Mouse (Mus musculus): ENCODE measurements at regions not wholly inside any gene's neighbourhood (a gene's known extent, or its start where the extent isn't known, plus 50 kb on each side); places are given as distances from the start of the nearest gene placed in this dataset.

DNA sequence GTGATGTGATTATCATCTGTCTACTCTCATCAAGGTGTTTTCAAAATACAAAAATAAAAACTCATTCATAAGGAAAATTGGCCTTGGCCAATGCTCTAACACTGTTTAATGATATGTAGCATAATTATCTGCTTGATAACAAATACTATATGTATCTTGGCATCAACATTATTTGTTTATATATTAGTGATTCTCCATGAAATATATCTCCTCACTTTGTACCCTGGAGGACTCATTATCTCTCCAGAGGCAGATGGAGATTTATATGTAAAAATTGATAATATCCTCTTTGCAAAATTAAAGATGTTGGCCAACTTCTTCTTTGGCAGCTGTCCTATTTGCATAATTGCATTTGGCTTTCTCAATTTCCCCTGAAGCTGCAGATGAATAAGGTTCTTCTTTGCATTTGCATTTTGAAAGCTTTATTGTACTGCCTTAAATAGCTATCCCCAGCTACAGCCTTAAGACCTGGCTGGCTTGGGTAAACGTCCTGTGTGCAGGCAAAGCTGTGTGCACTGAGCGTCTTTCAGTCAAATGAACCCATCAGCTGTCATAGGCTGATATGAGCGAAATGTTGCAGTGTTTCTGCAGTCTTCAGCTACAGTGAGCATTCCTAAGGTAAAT is 124.7 kb upstream of the Otogl start:
- ATAC-seq (replicated peaks; ENCODE audit: poor library complexity) = peak; percentile 38

DNA sequence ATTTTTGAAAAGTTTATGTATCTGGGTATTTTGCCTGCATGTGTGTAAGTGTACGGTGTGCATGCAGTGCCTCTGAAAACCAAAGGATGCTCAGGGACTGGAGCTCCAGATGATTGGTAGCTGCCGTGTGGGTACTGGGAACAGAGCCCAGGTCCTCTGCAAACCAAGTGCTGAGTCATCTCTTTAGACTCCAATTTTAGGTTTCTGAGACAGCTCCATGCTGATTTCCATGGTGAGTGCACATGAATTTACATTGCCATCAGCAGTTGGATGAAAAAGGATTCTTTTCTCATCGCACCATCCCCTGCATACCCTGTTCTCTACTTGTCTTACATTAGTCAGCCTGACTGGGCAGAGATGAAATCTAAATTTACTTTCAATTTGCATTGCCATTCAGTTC is 122.1 kb upstream of the Otogl start:
- no peak for ATAC-seq (replicated peaks; ENCODE audit: poor library complexity)

- peak; percentile 66 for ATAC-seq (replicated peaks; ENCODE audit: poor library complexity)
Observed at GRCm38 (mm10) chr10:108033317-108033795, 121.4 kb upstream of the Otogl start.

- peak; percentile 95 for ATAC-seq (replicated peaks; ENCODE audit: poor library complexity)
Observed at GRCm38 (mm10) chr10:108027506-108027905, 115.6 kb upstream of the Otogl start.

- ATAC-seq (replicated peaks; ENCODE audit: poor library complexity) = no peak
Observed at GRCm38 (mm10) chr10:108024227-108024626, 112.3 kb upstream of the Otogl start.

- ATAC-seq (replicated peaks; ENCODE audit: poor library complexity) = no peak
Observed at GRCm38 (mm10) chr10:108016552-108016951, 104.6 kb upstream of the Otogl start.

DNA sequence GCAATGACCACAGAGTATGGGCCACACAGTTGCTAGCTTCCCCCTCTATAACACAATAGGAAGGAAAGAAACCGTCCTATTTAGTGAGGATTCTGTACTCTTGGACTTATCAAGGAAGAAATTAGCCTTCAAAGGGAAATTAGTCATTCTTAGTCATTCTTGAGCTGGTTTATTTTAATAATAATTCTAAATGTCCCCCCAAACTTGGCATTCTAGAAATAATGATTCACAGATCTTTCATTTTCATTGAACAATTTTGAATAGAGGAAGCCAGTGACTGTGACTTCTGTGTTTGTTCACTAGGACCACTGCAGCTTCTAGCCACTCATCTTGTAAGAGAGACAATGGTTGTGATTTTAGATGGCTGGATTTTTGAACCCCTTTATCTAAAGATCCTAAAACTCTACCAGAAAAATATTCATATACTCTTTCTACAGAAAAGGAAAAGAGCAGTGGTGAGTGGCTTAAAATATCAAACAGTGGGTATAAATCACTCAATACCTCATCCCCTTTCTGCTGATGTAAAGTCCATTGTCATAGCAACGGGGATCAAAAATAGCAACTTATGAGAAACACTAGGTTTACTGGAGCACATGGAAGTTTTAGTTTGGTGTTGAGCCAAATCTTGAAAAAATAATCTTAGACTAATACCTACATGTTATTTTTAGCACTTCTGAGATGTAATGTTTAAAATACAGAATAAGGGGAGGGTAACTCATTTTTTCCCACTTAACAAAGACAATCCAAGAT is 83.1 kb upstream of the Otogl start:
- ATAC-seq (replicated peaks; ENCODE audit: poor library complexity) = no peak

DNA sequence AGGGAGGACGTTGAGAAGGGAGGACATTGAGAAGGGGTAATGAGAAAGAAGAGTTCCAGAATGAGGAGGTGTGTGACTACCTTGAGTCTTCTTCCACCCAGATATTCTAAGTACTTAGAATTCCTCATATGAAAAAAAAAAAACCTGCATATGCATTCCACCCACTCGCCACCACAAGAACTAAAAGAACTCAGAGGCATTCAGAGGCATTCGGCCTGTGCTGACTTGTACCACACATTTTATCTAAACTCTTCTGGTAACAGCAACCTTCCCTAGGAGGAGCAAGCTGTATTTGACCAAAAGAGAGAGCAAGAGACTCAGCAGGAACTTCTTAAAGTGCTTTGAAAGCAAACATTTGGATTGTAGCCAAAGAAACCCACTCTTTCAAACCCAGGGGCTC is 80.7 kb upstream of the Otogl start:
- ATAC-seq (replicated peaks; ENCODE audit: poor library complexity) = no peak

- no peak for ATAC-seq (replicated peaks; ENCODE audit: poor library complexity)
Observed at GRCm38 (mm10) chr10:107990557-107990956, 78.6 kb upstream of the Otogl start.

- peak; percentile 84 for ATAC-seq (replicated peaks; ENCODE audit: poor library complexity)
Observed at GRCm38 (mm10) chr10:107989913-107990312, 78.0 kb upstream of the Otogl start.

DNA sequence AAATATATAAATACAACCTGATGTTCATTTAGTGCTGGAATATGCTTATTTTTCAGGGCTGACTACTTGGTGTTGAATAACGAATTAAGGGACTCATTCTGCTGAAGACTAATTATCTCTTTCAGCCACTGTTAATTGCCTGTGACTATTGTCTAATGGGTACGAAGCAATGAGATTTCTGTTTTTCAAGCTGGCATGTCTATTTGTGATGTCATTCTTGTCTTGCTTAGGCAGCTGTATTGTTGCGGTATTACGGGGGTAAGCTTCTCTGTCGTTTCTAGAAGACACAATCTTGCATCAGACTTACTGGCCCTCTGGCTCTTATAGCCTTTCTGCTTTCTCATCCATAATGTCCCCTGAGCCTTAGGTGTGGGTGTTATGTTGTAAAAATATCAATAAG is 70.7 kb upstream of the Otogl start:
- no peak for ATAC-seq (replicated peaks; ENCODE audit: poor library complexity)

DNA sequence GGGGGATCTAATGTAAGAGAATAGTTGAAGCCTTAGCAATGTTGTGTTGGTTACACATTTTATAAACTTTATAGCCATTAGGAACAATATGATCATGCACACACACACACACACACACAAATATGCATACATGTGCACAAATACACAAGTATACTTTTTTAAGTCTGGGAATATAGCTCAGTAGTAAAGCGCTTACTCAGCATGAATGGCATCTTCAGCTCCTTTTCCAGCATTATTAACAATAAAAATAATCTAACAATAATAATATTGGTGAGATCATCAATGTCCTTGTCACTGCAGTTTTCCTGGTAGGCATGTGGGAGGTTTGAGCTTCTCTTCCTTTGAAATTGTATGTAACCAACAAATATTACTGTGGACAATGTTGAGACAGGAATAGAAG is 70.1 kb upstream of the Otogl start:
- ATAC-seq (replicated peaks; ENCODE audit: poor library complexity) = no peak

- ATAC-seq (replicated peaks; ENCODE audit: poor library complexity) = no peak
Observed at GRCm38 (mm10) chr10:107976392-107976965, 64.5 kb upstream of the Otogl start.

GRCm38 (mm10) chr10:107971748-107972147 is 59.8 kb upstream of the Otogl start:
- ATAC-seq (replicated peaks; ENCODE audit: poor library complexity) = no peak

DNA sequence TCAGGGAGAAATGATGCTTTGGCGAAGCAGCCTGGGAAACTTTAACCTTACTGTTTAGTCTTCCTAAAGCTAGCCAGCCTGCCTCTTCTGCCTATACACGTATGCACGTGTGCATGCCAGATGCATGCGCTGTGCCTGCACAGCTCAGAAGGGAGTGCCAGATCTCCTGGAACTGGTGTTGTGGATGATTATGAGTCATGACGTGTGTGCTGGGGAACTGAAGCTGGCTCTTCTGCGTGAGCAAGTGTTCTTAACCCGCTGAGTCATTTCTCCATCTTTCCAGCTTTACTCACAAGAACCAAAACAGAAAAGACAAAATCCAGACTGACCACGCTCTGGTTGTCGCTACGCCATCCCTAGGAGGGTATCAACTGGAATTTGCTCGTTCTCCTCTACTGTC is 55.1 kb upstream of the Otogl start:
- ATAC-seq (replicated peaks; ENCODE audit: poor library complexity) = 0 out of 2 replicates have a peak, but pooled peaks have one; percentile 27

DNA sequence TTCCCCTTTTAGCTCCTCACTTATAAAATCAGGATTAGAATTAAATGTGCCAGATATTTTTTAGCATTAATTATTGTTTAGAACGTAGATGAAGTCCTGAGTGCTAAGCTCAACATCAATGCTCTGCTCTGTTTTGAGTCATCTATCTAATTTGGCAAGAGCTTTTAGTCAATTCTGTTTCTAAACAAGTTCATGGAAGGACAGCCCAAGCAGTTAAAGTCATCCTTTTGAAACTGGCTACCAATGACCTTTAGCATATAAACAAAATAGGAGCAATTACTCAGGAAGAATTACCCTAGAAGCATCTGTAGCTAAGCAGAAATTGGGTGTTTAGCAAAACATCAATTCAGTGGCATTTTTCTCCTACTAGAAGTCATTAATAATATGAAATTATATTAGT is 52.1 kb upstream of the Otogl start:
- no peak for ATAC-seq (replicated peaks; ENCODE audit: poor library complexity)

DNA sequence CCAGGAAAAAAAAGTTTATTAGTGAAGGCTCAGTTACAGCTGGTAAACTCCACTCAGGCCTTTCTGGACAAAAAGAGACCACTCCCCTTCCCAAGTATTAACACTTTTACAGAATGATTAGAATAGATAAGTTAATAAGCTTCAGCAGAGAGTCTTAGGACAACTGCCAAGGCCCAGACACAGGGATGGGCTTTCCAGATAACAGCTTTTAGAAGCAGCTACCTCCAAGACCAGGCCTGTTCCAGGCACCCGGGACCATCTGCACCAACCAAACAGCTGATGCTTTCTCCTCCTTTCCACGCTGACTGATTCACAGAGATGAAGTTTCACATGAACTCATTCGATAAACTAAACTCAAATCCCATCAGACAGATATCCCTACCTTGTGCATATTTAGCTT is 50.2 kb upstream of the Otogl start:
- peak; percentile 95 for ATAC-seq (replicated peaks; ENCODE audit: poor library complexity)

Measured in megakaryocyte progenitor cell, adult 5-6 weeks (primary cell).